ENCODE assay signal across 23 mouse cellular contexts in genomic region chr4:154857366-154858240, GRCm38 (mm10). TPM values are rescaled to one million over a fixed set of nuclear protein-coding genes. Genes with fewer than 3 reads are reported as not detected.
DNase-seq lines count a peak whose midpoint lies in the region; ATAC-seq lines count a peak whose summit lies in the region.
"Had no signal": no experiment of that assay in that cellular context is flagged by ENCODE, and none has a peak within 500 bp of the region (broad histone marks: within the 10 kb centered on the region; RNA-seq: fewer than 3 reads in every experiment).

No protein-coding gene starts in this region.

- DNase-seq in cerebellum, adult 8-10 months: peak; percentile 15
- no peak for DNase-seq in hindbrain, embryonic 10.5 days (ENCODE audit: low spot score)
- DNase-seq in cerebellum, adult 9-11 months: peak; percentile 67
- peak; percentile 87 for DNase-seq in testis, postnatal 14 days (ENCODE audit: low spot score)
- DNase-seq: adrenal gland, adult 2 months; adrenal gland, postnatal 14 days; gastrocnemius, postnatal 10 days; heart, postnatal 10 days; kidney, adult 18-20 months had no signal

- H3K4me2 ChIP-seq in hindbrain, embryonic 13.5 days: no peak overlapping the region
- no peak overlapping the region for H3K4me2 ChIP-seq in midbrain, embryonic 15.5 days

- H3K4me3 ChIP-seq in hindbrain, embryonic 13.5 days: no peak overlapping the region
- no peak overlapping the region for H3K4me3 ChIP-seq in hindbrain, embryonic 10.5 days
- H3K4me3 ChIP-seq in midbrain, embryonic 15.5 days: no peak overlapping the region

- 0 out of 2 replicates have a peak overlapping the region, but pooled peaks have one; percentile 14 for H3K9ac ChIP-seq in hindbrain, embryonic 13.5 days
- no peak overlapping the region for H3K9ac ChIP-seq in midbrain, embryonic 15.5 days
- H3K9ac ChIP-seq: forebrain, embryonic 13.5 days; heart, embryonic 12.5 days; heart, embryonic 15.5 days; hindbrain, embryonic 14.5 days had no signal

- no peak for ATAC-seq in cerebellum, adult (ENCODE audit: insufficient number of reproducible peaks, low FRiP score, low TSS enrichment)
- ATAC-seq in hindbrain, embryonic 13.5 days (ENCODE audit: low FRiP score): no peak
- ATAC-seq in midbrain, embryonic 15.5 days (replicated peaks): no peak
- ATAC-seq: CD4-positive, CD25-positive, alpha-beta regulatory T cell, adult 4 months; forebrain, embryonic 16.5 days; hindbrain, postnatal 0 days; inflammation-experienced regulatory T-cells, adult 6 months; intestine, embryonic 16.5 days had no signal

- peaks cover 48% of the 10 kb centered on the region for H3K27me3 ChIP-seq in hindbrain, embryonic 13.5 days
- peaks cover 81% of the 10 kb centered on the region for H3K27me3 ChIP-seq in hindbrain, embryonic 10.5 days (ENCODE audit: insufficient read depth, poor library complexity, severe bottlenecking)
- no peaks in the 10 kb centered on the region; the same call in 1 of the 2 replicates for H3K27me3 ChIP-seq in midbrain, embryonic 15.5 days (replicated peaks)

- H3K4me1 ChIP-seq in hindbrain, embryonic 13.5 days (replicated peaks): peaks cover 14% of the 10 kb centered on the region
- peaks cover 16% of the 10 kb centered on the region for H3K4me1 ChIP-seq in hindbrain, embryonic 10.5 days (replicated peaks)
- H3K4me1 ChIP-seq in midbrain, embryonic 15.5 days: peaks cover 10% of the 10 kb centered on the region

- 81% methylated on average over 10 of the region's 10 CpGs for WGBS in hindbrain, embryonic 13.5 days
- 80% methylated on average over 10 of the region's 10 CpGs for WGBS in hindbrain, embryonic 10.5 days
- 79% methylated on average over 10 of the region's 10 CpGs for whole genome bisulfite sequencing in midbrain, embryonic 15.5 days

- no peak overlapping the region for H3K27ac ChIP-seq in hindbrain, embryonic 13.5 days
- no peak overlapping the region for H3K27ac ChIP-seq in hindbrain, embryonic 10.5 days
- no peak overlapping the region for H3K27ac ChIP-seq in midbrain, embryonic 15.5 days
- H3K27ac ChIP-seq: forebrain, embryonic 13.5 days; heart, embryonic 15.5 days; hindbrain, embryonic 14.5 days had no signal

- no peaks in the 10 kb centered on the region for H3K36me3 ChIP-seq in hindbrain, embryonic 13.5 days
- no peaks in the 10 kb centered on the region for H3K36me3 ChIP-seq in hindbrain, embryonic 10.5 days
- no peaks in the 10 kb centered on the region for H3K36me3 ChIP-seq in midbrain, embryonic 15.5 days (replicated peaks)
- H3K36me3 ChIP-seq: forebrain, embryonic 10.5 days; heart, embryonic 12.5 days; heart, embryonic 15.5 days had no signal

- H3K9me3 ChIP-seq in hindbrain, embryonic 13.5 days: no peaks in the 10 kb centered on the region
- H3K9me3 ChIP-seq in hindbrain, embryonic 10.5 days: no peaks in the 10 kb centered on the region
- H3K9me3 ChIP-seq in midbrain, embryonic 15.5 days: no peaks in the 10 kb centered on the region
- H3K9me3 ChIP-seq: forebrain, embryonic 10.5 days; forebrain, embryonic 13.5 days; heart, embryonic 15.5 days had no signal

RNA-seq across cellular contexts. Expression of gene Mmel1, which starts 11.8 kb away (rescaled TPM):
- 0.13 and 0.25 TPM in 2 replicates for polyA plus RNA-seq in hindbrain, embryonic 13.5 days (2015; fragmentation: Nextera tagmentation; extraction: Ambion mirVana)
- polyA plus RNA-seq in hindbrain, embryonic 10.5 days (2016; fragmentation: Nextera tagmentation; extraction: Ambion mirVana): 0.31 and 0.68 TPM in 2 replicates
- polyA plus RNA-seq in midbrain, embryonic 15.5 days (2015; fragmentation: Nextera tagmentation; extraction: Ambion mirVana): 0.31 and 0.49 TPM in 2 replicates
- polyA plus RNA-seq: CD4-positive, CD25-positive, alpha-beta regulatory T cell, adult 4 months; inflammation-experienced regulatory T-cells, adult 6 months had no signal

RNA-seq across cellular contexts. Expression of gene Ttc34, which starts 20.3 kb away (rescaled TPM):
- polyA plus RNA-seq in hindbrain, embryonic 13.5 days (2015; fragmentation: Nextera tagmentation; extraction: Ambion mirVana): 0.56 and 0.57 TPM in 2 replicates
- 0.65 and 0.68 TPM in 2 replicates for polyA plus RNA-seq in hindbrain, embryonic 10.5 days (2016; fragmentation: Nextera tagmentation; extraction: Ambion mirVana)
- polyA plus RNA-seq in midbrain, embryonic 15.5 days (2015; fragmentation: Nextera tagmentation; extraction: Ambion mirVana): 1.6 and 1.7 TPM in 2 replicates
- polyA plus RNA-seq: C2C12; CD4-positive, CD25-positive, alpha-beta regulatory T cell, adult 4 months; inflammation-experienced regulatory T-cells, adult 6 months had no signal

RNA-seq across cellular contexts. Expression of gene Fam213b, which starts 41.3 kb away (rescaled TPM):
- 44.1 and 48.8 TPM in 2 replicates for polyA plus RNA-seq in hindbrain, embryonic 13.5 days (2015; fragmentation: Nextera tagmentation; extraction: Ambion mirVana)
- polyA plus RNA-seq in hindbrain, embryonic 10.5 days (2016; fragmentation: Nextera tagmentation; extraction: Ambion mirVana): 47.4 and 51.5 TPM in 2 replicates
- polyA plus RNA-seq in midbrain, embryonic 15.5 days (2015; fragmentation: Nextera tagmentation; extraction: Ambion mirVana): 56.1 and 62.6 TPM in 2 replicates
